Mouse (Mus musculus) CD4-positive, CD25-positive, alpha-beta regulatory T cell, adult 2 months (primary cell): Measurements from ENCODE around the gene Pramef17.
"Not testable (repeated sequence)": the region's sequence is repeated elsewhere in the genome, so short reads cannot be mapped to it uniquely, and the experiment has no call there.

Experiments
- DNase-seq: peaks from one replicate; pipeline ENCODE4 v3.0.0-alpha.2; 2012; ENCODE audit warnings: low read depth, low spot score

Pramef17 gene

GRCm38 (mm10) chr4:143994269-143994668 lies at the start of gene Pramef17:
Pramef17 (minus strand) TSS chr4:143994369.
- not testable (repeated sequence) for DNase-seq

GRCm38 (mm10) chr4:143988126-143988525 lies 6.0 kb downstream of the Pramef17 start:
- not testable (repeated sequence) for DNase-seq

GRCm38 (mm10) chr4:143987475-143987941 lies 6.7 kb downstream of the Pramef17 start:
- DNase-seq = not testable (repeated sequence)

- not testable (repeated sequence) for DNase-seq
Measured at GRCm38 (mm10) chr4:143985733-143986132, 8.4 kb downstream of the Pramef17 start.

GRCm38 (mm10) chr4:143985165-143985564 lies 9.0 kb downstream of the Pramef17 start:
- DNase-seq = not testable (repeated sequence)

- not testable (repeated sequence) for DNase-seq
Measured at GRCm38 (mm10) chr4:143983446-143983845, 10.7 kb downstream of the Pramef17 start.

GRCm38 (mm10) chr4:143966850-143967249 lies 27.3 kb downstream of the Pramef17 start, which contains the start of gene Gm13101:
Gm13101 (minus strand) TSS chr4:143966950.
- not testable (repeated sequence) for DNase-seq

- DNase-seq = not testable (repeated sequence)
Measured at GRCm38 (mm10) chr4:143950916-143951315, 43.3 kb downstream of the Pramef17 start, which contains the start of gene Pramef25. Pramef25 (minus strand) TSS chr4:143951016.
